ENCODE assay signal across 25 mouse cellular contexts in the genomic region with DNA sequence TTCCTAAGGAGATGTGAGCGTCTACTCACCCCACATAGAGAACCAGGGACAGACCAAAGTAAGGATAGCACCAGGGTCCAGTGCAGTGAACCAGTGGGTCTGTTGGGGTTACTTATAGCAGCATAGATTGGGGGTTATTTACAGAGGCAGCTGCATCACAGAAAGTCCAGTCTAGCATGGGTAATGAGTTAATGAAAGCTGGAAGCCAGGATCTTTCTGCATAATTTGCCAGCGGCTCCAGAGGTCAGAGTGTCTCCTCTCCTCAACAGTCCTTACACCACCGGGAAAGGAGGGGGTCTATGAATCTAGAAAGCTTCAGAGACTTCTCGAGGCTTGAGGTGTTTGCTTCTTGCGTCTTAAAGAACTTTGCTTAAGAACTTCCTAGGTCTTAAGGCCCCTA.
DNase-seq lines count a peak whose midpoint lies in the region; ATAC-seq and TF ChIP-seq lines count a peak whose summit lies in the region.
"Had no signal": no experiment of that assay in that cellular context is flagged by ENCODE, and none has a peak within 500 bp of the region (broad histone marks: within the 10 kb centered on the region; RNA-seq: fewer than 3 reads in every experiment).

No protein-coding gene starts in this region.

- intact Hi-C loops in left cerebral cortex, adult 2 months (cut with DNase I): no loop called here
- intact Hi-C loops in gastrocnemius, adult 2 months (cut with DNase I): no loop called here

- H3K4me3 ChIP-seq in forebrain, embryonic 12.5 days (replicated peaks): no peak overlapping the region
- H3K4me3 ChIP-seq in forebrain, embryonic 11.5 days (ENCODE audit: low read depth, low read length): no peak overlapping the region
- H3K4me3 ChIP-seq in left cerebral cortex, adult 2 months: no peak overlapping the region
- no peak overlapping the region for H3K4me3 ChIP-seq in gastrocnemius, adult 2 months
- H3K4me3 ChIP-seq: embryonic facial prominence, embryonic 10.5 days; embryonic facial prominence, embryonic 12.5 days; forebrain, embryonic 13.5 days; forebrain, embryonic 15.5 days had no signal

- WGBS in forebrain, embryonic 12.5 days: 46% methylated on average over 5 of the region's 5 CpGs
- WGBS in forebrain, embryonic 11.5 days: 54% methylated on average over 5 of the region's 5 CpGs

- no peak overlapping the region for H3K9ac ChIP-seq in forebrain, embryonic 12.5 days
- no peak overlapping the region for H3K9ac ChIP-seq in forebrain, embryonic 11.5 days (ENCODE audit: low read length)
- H3K9ac ChIP-seq: embryonic facial prominence, embryonic 12.5 days; forebrain, embryonic 13.5 days; forebrain, embryonic 15.5 days; forebrain, postnatal 0 days had no signal

- no peak overlapping the region for H3K27ac ChIP-seq in forebrain, embryonic 12.5 days
- H3K27ac ChIP-seq in forebrain, embryonic 11.5 days (ENCODE audit: low read depth, low read length): no peak overlapping the region
- H3K27ac ChIP-seq in left cerebral cortex, adult 2 months: peak overlapping the region; percentile 70
- no peak overlapping the region for H3K27ac ChIP-seq in gastrocnemius, adult 2 months
- H3K27ac ChIP-seq: embryonic facial prominence, embryonic 10.5 days; embryonic facial prominence, embryonic 12.5 days; forebrain, embryonic 13.5 days; forebrain, embryonic 15.5 days had no signal

- peaks cover 33% of the 10 kb centered on the region for H3K4me1 ChIP-seq in forebrain, embryonic 12.5 days
- peaks cover 2% of the 10 kb centered on the region; the same call in 1 of the 2 replicates for H3K4me1 ChIP-seq in forebrain, embryonic 11.5 days (replicated peaks; ENCODE audit: control insufficient read depth, insufficient read depth, low read length)
- H3K4me1 ChIP-seq: forebrain, embryonic 15.5 days had no signal

- no peaks in the 10 kb centered on the region for H3K9me3 ChIP-seq in forebrain, embryonic 12.5 days
- no peaks in the 10 kb centered on the region for H3K9me3 ChIP-seq in forebrain, embryonic 11.5 days (ENCODE audit: control insufficient read depth, low read length)
- H3K9me3 ChIP-seq: embryonic facial prominence, embryonic 10.5 days; embryonic facial prominence, embryonic 12.5 days; forebrain, embryonic 13.5 days; forebrain, embryonic 15.5 days; G1E had no signal

- ATAC-seq in forebrain, embryonic 12.5 days (ENCODE audit: low FRiP score): 0 out of 2 replicates have a peak, but pooled peaks have one; percentile 44
- no peak for ATAC-seq in forebrain, embryonic 11.5 days (replicated peaks; ENCODE audit: low FRiP score)
- no peak for ATAC-seq in inflammation-experienced regulatory T-cells, adult 6 months
- ATAC-seq: activated CD4-positive, CD25-positive, alpha-beta regulatory T cell, adult 4 months; CD4-positive, CD25-positive, alpha-beta regulatory T cell, adult 4 months; forebrain, embryonic 13.5 days; forebrain, embryonic 15.5 days; forebrain, postnatal 0 days; Patski had no signal

- no peaks in the 10 kb centered on the region for H3K36me3 ChIP-seq in forebrain, embryonic 12.5 days (replicated peaks)
- H3K36me3 ChIP-seq in forebrain, embryonic 11.5 days (ENCODE audit: control insufficient read depth, insufficient read depth, low read length): no peaks in the 10 kb centered on the region
- H3K36me3 ChIP-seq: embryonic facial prominence, embryonic 10.5 days; embryonic facial prominence, embryonic 12.5 days; forebrain, embryonic 15.5 days; G1E had no signal

- H3K27me3 ChIP-seq in forebrain, embryonic 12.5 days: no peaks in the 10 kb centered on the region
- H3K27me3 ChIP-seq in forebrain, embryonic 11.5 days (ENCODE audit: control insufficient read depth, insufficient read depth, low read length): no peaks in the 10 kb centered on the region
- H3K27me3 ChIP-seq: embryonic facial prominence, embryonic 12.5 days; forebrain, embryonic 13.5 days; forebrain, embryonic 15.5 days had no signal

- H3K4me2 ChIP-seq in forebrain, embryonic 12.5 days: no peak overlapping the region
- no peak overlapping the region for H3K4me2 ChIP-seq in forebrain, embryonic 11.5 days (ENCODE audit: low read depth, low read length, severe bottlenecking)
- H3K4me2 ChIP-seq: embryonic facial prominence, embryonic 12.5 days; forebrain, embryonic 13.5 days; forebrain, embryonic 15.5 days had no signal

- TF ChIP-seq CTCF in left cerebral cortex, adult 2 months (IDR thresholded peaks at IDR 0.05): no peak
- TF ChIP-seq CTCF in gastrocnemius, adult 2 months (IDR thresholded peaks at IDR 0.05): no peak

- DNase-seq in forebrain, embryonic 11.5 days (ENCODE audit: low spot score): no peak
- DNase-seq in left cerebral cortex, adult 2 months (ENCODE audit: extremely low spot score in 1 of 2, low spot score in 2 of 2): no peak
- DNase-seq in left cerebral cortex, adult 8-10 months (ENCODE audit: low spot score in 2 of 2): no peak
- DNase-seq in retina, embryonic 14.5 days (ENCODE audit: low spot score): peak; percentile 71
- DNase-seq in gastrocnemius, adult 2 months: no peak
- DNase-seq: adrenal gland, adult 8-10 months; adrenal gland, postnatal 14 days; adrenal gland, postnatal 36 days; B cell, adult 2 months; cerebellum, adult 11 months; cerebellum, adult 18-20 months; cerebellum, adult 8-10 months; cerebellum, postnatal 14 days; cerebellum, postnatal 36 days; forebrain, postnatal 0 days had no signal
